Mouse (Mus musculus) liver, postnatal 0 days (tissue): ENCODE measurements around the gene Cdc6. TPM values are rescaled to one million over a fixed set of nuclear protein-coding genes. Genes with fewer than 3 reads are reported as not detected.
A peak's percentile ranks its signal among the peaks of the same experiment; 100 is the strongest.
"Not testable (repeated sequence)": the region's sequence is repeated elsewhere in the genome, so short reads cannot be mapped to it uniquely, and the experiment has no call there.

ENCODE experiments used
- ATAC-seq: fragments of 200-750 bp; cut with Nextera tagmentation; 2 replicates; pipeline ENCODE4 v1.8.0; 2017; ENCODE audit warnings: mild to moderate bottlenecking, moderate library complexity
- DNase-seq: peaks from one replicate; pipeline ENCODE4 v3.0.0-alpha.2; 2016
- H3K27ac ChIP-seq: fragments of 300-500 bp; sonication (generic); 2 replicates; pipeline ENCODE4 v1.5.1; 2014; ENCODE audit warnings: antibody characterized with exemption, moderate library complexity, mild to moderate bottlenecking, low read depth
- H3K27me3 ChIP-seq: fragments of 300-500 bp; sonication (generic); 2 replicates; pipeline ENCODE4 v1.6.1; 2014; ENCODE audit warnings: low read length, control low read depth, mixed read lengths; ENCODE audit not compliant: insufficient read depth
- H3K36me3 ChIP-seq: fragments of 300-500 bp; sonication (generic); replicated peaks from 2 replicates; pipeline ENCODE4 v1.6.1; 2014; ENCODE audit warnings: mild to moderate bottlenecking, control low read depth, low read length, moderate library complexity, mixed read lengths; ENCODE audit not compliant: insufficient read depth
- H3K4me1 ChIP-seq: fragments of 300-500 bp; sonication (generic); 2 replicates; pipeline ENCODE4 v1.6.1; 2014; ENCODE audit warnings: antibody characterized with exemption, mild to moderate bottlenecking, control low read depth; ENCODE audit not compliant: insufficient read depth
- H3K4me2 ChIP-seq: fragments of 300-500 bp; sonication (generic); 2 replicates; pipeline ENCODE4 v1.6.1; 2014; ENCODE audit warnings: low read depth, mild to moderate bottlenecking, low read length, moderate library complexity, mixed read lengths
- H3K4me3 ChIP-seq: fragments of 300-500 bp; sonication (generic); 2 replicates; pipeline ENCODE4 v1.5.1; 2014; ENCODE audit warnings: low read depth, low read length
- H3K9ac ChIP-seq: fragments of 300-500 bp; sonication (generic); replicated peaks from 2 replicates; pipeline ENCODE4 v1.6.1; 2014; ENCODE audit warnings: mild to moderate bottlenecking, moderate library complexity
- H3K9me3 ChIP-seq: fragments of 300-500 bp; sonication (generic); 2 replicates; pipeline ENCODE4 v1.6.1; 2016; ENCODE audit warnings: mild to moderate bottlenecking, control low read depth, low read length, mixed read lengths
- CTCF ChIP-seq: sonication (generic); IDR thresholded peaks from 2 replicates; pipeline ENCODE4 v1.5.1; 2016; ENCODE audit warnings: antibody characterized with exemption, low read depth
- EP300 ChIP-seq: IDR thresholded peaks from 2 replicates; pipeline ENCODE4 v1.6.1; 2016; ENCODE audit warnings: antibody characterized with exemption, low read depth, mild to moderate bottlenecking
- WGBS: fragments of 180-500 bp; shearing (Covaris S2); extraction: QIAGEN DNeasy Blood & Tissue Kit; methylation state at CpG from one replicate; pipeline ENCODE4 v1.1.7; 2014; ENCODE audit not compliant: insufficient replicate concordance; 5-methylcytosine and 5-hydroxymethylcytosine counted together
- polyA plus RNA-seq: library from polyadenylated mRNA; unstranded; fragments of >200 nt; fragmentation: Nextera tagmentation; extraction: Ambion mirVana; gene quantifications from 2 replicates; pipeline ENCODE4 v1.2.1, GENCODE M21; 2015

Gene Cdc6
- polyA plus RNA-seq, 1 experiment from 2014 or later = 22.3 TPM

DNA sequence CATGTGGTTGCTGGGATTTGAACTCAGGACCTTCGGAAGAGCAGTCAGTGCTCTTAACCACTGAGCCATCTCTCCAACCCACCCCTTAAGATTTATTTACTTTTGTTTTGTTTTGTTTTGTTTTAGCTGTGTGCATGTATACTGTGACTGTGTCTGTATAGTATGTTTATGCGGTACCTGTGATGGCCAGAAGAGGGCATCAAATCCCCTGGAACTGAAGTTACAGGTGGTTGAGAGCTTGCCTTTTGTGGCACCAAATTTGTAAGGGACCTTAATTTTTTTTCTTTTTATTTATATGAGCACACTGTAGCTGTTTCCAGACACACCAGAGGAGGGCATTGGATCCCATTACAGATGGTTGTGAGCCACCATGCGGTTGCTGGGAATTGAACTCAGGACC lies 8.8 kb downstream of the Cdc6 start:
- peaks cover 84% of the 10 kb centered on the region for H3K36me3 ChIP-seq
- not testable (repeated sequence) for ATAC-seq, H3K4me1 ChIP-seq, H3K9ac ChIP-seq, H3K27ac ChIP-seq, H3K9me3 ChIP-seq, H3K27me3 ChIP-seq, H3K4me3 ChIP-seq, H3K4me2 ChIP-seq
- WGBS = 88% methylated on average over 3 of the region's 3 CpGs
- TF ChIP-seq CTCF = peak; percentile 66
- peak; percentile 53 for DNase-seq

DNA sequence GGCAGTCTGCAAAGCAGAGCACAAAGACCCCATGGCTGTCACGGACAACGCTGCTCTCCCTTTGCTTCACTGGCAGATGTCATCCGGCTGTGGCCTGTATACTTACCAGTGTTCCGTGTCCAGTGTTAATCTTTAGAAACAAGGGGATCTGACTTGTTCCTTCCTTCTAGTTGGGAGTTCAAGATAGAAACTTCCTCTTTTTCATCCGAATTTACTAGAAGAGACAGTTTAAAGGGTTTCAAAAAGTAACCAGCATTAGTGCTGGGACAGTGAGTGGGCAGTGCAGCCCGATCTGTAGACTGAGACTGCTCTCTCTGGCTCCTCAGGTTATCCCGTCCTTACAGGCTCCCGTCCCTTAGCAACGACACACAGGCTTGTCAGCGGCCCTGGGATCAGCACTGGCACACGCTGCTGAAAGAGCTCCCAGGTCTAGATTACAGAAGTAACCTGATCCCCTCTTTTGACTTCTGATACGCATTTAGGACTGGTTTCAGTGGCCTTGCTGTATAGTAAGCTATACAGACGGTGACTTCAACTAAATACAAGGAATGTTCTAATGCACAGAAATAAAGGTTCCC lies 9.9 kb downstream of the Cdc6 start:
- peak overlapping the region; percentile 79 for H3K27ac ChIP-seq
- peaks cover 9% of the 10 kb centered on the region for H3K4me1 ChIP-seq
- no peak for TF ChIP-seq EP300
- no peak for TF ChIP-seq CTCF
- H3K4me2 ChIP-seq = peak overlapping the region; percentile 48
- H3K27me3 ChIP-seq = no peaks in the 10 kb centered on the region
- no peak for DNase-seq
- H3K4me3 ChIP-seq = no peak overlapping the region
- H3K36me3 ChIP-seq = peaks cover 78% of the 10 kb centered on the region
- ATAC-seq = peak; percentile 37
- H3K9ac ChIP-seq = no peak overlapping the region
- 44% methylated on average over 13 of the region's 13 CpGs for WGBS
- no peaks in the 10 kb centered on the region for H3K9me3 ChIP-seq

DNA sequence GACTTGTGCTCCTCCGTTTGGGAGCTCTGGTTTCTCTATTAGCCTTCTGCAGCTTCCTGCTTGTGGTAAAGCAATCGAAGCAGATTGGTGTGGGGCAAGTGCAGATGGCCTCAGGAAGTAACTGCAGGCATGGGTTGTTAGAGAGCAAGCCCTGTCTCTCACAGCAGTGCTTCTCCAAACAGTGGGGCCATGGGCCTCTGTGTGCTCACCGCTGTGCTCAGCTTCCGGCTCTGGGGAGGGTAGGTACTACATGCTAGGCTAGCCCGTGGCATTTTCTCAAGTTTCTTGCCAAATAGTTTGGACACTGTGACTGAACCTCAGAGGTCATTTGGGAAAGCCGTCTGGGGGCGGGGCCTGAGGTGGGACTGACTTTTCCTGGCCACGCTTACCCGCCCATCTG lies 10.6 kb downstream of the Cdc6 start:
- peak; percentile 66 for DNase-seq
- Histone ChIP-seq H3K4me3 (no peak overlapping the region), H3K4me2 (peak overlapping the region; percentile 48), H3K4me1 (peaks cover 12% of the 10 kb centered on the region), H3K9me3 (no peaks in the 10 kb centered on the region), H3K27ac (peak overlapping the region; percentile 79), H3K36me3 (peaks cover 74% of the 10 kb centered on the region), H3K27me3 (no peaks in the 10 kb centered on the region), H3K9ac (peak overlapping the region; percentile 11; the same call in 1 of the 2 replicates)
- WGBS = 30% methylated on average over 9 of the region's 9 CpGs
- TF ChIP-seq CTCF (no peak), EP300 (no peak)
- peak; percentile 58 for ATAC-seq

GRCm38 (mm10) chr11:98919009-98919408 lies 11.4 kb downstream of the Cdc6 start:
- no peak for ATAC-seq
- 93% methylated on average over 11 of the region's 11 CpGs for WGBS
- Histone ChIP-seq H3K4me2 (no peak overlapping the region), H3K27me3 (no peaks in the 10 kb centered on the region), H3K27ac (0 out of 2 replicates have a peak overlapping the region, but pooled peaks have one; percentile 31), H3K9ac (no peak overlapping the region), H3K4me1 (peaks cover 12% of the 10 kb centered on the region), H3K36me3 (peaks cover 66% of the 10 kb centered on the region), H3K4me3 (no peak overlapping the region), H3K9me3 (no peaks in the 10 kb centered on the region)
- TF ChIP-seq EP300 (no peak), CTCF (no peak)
- DNase-seq = no peak

DNA sequence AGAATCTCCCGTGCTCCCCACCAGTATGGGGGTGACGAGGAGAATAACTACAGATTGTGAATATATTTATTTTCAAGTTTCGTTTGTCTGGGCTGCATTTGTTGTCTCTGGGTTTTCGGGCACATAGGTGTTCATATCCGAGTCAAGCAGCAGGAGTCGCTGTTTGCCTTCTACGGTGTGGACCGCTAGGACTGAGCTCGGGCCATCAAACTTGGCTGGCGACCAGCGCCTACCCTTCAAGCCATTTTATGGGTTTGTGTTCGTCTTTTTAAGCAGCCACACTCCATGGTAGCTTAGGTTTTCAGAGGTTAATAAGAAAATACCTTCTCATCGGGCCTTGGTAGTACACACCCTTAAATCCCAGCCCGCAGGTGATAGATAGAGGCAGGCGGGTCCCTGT lies 14.2 kb downstream of the Cdc6 start:
- peak; percentile 58 for TF ChIP-seq CTCF
- peaks cover 32% of the 10 kb centered on the region for H3K4me1 ChIP-seq
- not testable (repeated sequence) for ATAC-seq, H3K4me2 ChIP-seq, H3K4me3 ChIP-seq, H3K9ac ChIP-seq, H3K27ac ChIP-seq, H3K27me3 ChIP-seq, H3K9me3 ChIP-seq
- H3K36me3 ChIP-seq = peaks cover 45% of the 10 kb centered on the region
- DNase-seq = peak; percentile 47
- 72% methylated on average over 15 of the region's 15 CpGs for WGBS

DNA sequence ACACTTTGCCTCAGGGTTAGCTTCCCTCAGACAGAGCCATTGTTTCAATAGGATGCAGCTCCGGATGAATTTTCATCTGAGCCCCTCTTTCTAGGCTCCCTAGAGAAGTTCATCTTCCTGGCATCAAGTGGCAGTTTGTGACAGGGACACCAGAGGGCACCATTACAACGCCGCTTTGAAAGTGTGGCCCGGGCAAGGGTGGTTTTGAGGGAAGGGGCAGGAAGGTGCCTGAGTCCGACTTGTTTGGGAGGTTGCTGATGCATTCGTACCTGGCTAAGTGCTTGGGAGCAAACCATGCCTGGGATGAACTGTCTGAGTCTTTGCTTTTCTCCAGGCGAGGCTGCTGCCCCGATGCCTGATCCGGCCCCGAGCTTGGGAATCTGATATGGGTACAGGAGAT lies 14.7 kb downstream of the Cdc6 start:
- not testable (repeated sequence) for H3K9ac ChIP-seq, H3K4me3 ChIP-seq, H3K4me2 ChIP-seq, ATAC-seq, H3K27ac ChIP-seq, H3K27me3 ChIP-seq, H3K9me3 ChIP-seq
- peak; percentile 88 for TF ChIP-seq CTCF
- peaks cover 34% of the 10 kb centered on the region for H3K4me1 ChIP-seq
- peak; percentile 72 for DNase-seq
- H3K36me3 ChIP-seq = peaks cover 40% of the 10 kb centered on the region
- 62% methylated on average over 10 of the region's 10 CpGs for WGBS

- WGBS = 71% methylated on average over 16 of the region's 16 CpGs
- H3K27me3 ChIP-seq, ATAC-seq, DNase-seq, H3K9me3 ChIP-seq, H3K4me2 ChIP-seq, H3K4me3 ChIP-seq, H3K9ac ChIP-seq: not testable (repeated sequence)
- peaks cover 34% of the 10 kb centered on the region for H3K36me3 ChIP-seq
- H3K27ac ChIP-seq = 0 out of 2 replicates have a peak overlapping the region, but pooled peaks have one; percentile 11
- H3K4me1 ChIP-seq = peaks cover 39% of the 10 kb centered on the region
These were observed 15.5 kb downstream of the Cdc6 start for GRCm38 (mm10) chr11:98922851-98923711.
